Comparison of ENCODE assay signal across 26 mouse cellular contexts in the genomic region with DNA sequence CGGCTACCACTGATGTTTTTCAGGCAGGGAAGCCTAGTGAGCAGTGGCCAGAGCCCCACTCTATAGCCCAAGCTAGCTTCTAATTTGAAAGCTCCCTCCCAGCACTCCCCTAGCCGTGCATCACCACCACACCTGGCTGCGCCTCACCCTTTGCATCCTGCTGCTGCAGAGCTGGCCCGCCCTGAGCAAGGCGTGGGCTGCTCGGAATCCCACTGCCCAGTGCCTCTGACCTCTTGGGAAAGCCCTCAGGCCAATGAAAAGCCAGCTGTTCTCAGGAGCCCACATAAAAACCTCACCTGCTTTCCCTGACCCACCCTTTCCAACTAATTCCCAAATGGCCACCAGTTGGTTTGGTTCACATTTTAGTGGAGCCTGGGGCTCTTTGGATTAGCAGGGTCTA. TPM values are rescaled to one million over a fixed set of nuclear protein-coding genes. Genes with fewer than 3 reads are reported as not detected.
"Had no signal": no experiment of that assay in that cellular context is flagged by ENCODE, and none has a peak within 500 bp of the region (broad histone marks: within the 10 kb centered on the region; RNA-seq: fewer than 3 reads in every experiment).

No protein-coding gene starts in this region.

- H3K36me3 ChIP-seq: heart, embryonic 10.5 days; heart, embryonic 12.5 days; heart, embryonic 13.5 days; heart, embryonic 15.5 days; hindbrain, embryonic 10.5 days; hindbrain, embryonic 12.5 days; hindbrain, embryonic 13.5 days; hindbrain, embryonic 15.5 days; intestine, embryonic 15.5 days; kidney, embryonic 15.5 days had no signal

- H3K27me3 ChIP-seq: hindbrain, embryonic 12.5 days; hindbrain, embryonic 15.5 days; intestine, embryonic 15.5 days; kidney, embryonic 15.5 days had no signal

- DNase-seq: heart, postnatal 36 days; kidney, adult 11 months; kidney, adult 18-20 months; kidney, adult 2 months; kidney, adult 8-10 months; kidney, adult 9 months; kidney, postnatal 10 days; kidney, postnatal 14 days; kidney, postnatal 25 days; kidney, postnatal 36 days; kidney, postnatal 4 days; layer of hippocampus, postnatal 36 days had no signal

- H3K4me2 ChIP-seq: heart, embryonic 11.5 days; heart, embryonic 12.5 days; heart, embryonic 13.5 days; heart, embryonic 15.5 days; hindbrain, embryonic 12.5 days; hindbrain, embryonic 13.5 days; hindbrain, embryonic 14.5 days; hindbrain, embryonic 15.5 days; intestine, embryonic 15.5 days; kidney, embryonic 15.5 days had no signal

- H3K4me3 ChIP-seq: heart, embryonic 10.5 days; heart, embryonic 12.5 days; heart, embryonic 13.5 days; heart, embryonic 15.5 days; hindbrain, embryonic 10.5 days; hindbrain, embryonic 12.5 days; hindbrain, embryonic 13.5 days; hindbrain, embryonic 15.5 days; intestine, embryonic 15.5 days; kidney, embryonic 15.5 days; layer of hippocampus, adult 2 months had no signal

RNA-seq across cellular contexts. Expression of gene Slc7a10, which starts 22.1 kb away (rescaled TPM):
- total RNA-seq: hematopoietic stem cell, adult 5-6 weeks had no signal

RNA-seq across cellular contexts. Expression of gene Lrp3, which starts 51.2 kb away (rescaled TPM):
- total RNA-seq: hematopoietic stem cell, adult 5-6 weeks had no signal
